Mouse (Mus musculus): ENCODE data around the gene Lemd1. TPM values are rescaled to one million over a fixed set of nuclear protein-coding genes. Genes with fewer than 3 reads are reported as not detected.

The Lemd1 gene
- polyA plus RNA-seq, 1 experiment, result not detected

DNA sequence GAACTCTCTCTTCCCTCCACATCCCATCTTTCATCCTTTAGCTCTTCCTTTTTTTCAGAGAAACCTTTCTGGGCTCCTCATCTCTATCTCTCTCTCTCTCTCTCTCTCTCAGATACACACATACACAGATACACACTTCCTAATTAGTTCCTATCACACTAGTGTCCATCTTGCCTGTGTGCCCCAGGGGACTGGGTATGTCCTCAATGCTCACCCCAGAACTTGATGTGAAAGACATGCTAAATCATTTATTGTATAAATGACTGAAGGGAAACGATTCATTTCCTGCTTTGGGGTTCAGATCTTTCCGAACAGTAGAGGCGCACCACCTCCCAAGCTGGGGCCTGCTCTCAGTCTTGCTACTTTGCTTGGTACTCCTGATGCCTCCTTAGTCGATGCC, 2.0 kb upstream of the Lemd1 start:
- WGBS, result 34% methylated on average over 4 of the region's 4 CpGs
- no peak overlapping the region for H3K4me3 ChIP-seq (replicated peaks; ENCODE audit: extremely low read depth, low read depth, low read length)
- TF ChIP-seq CTCF (IDR thresholded peaks at IDR 0.05; ENCODE audit: insufficient read depth, low read length) (no peak), POLR2A (IDR thresholded peaks at IDR 0.05; ENCODE audit: borderline replicate concordance, extremely low read depth, low read depth, low read length) (no peak)
- no peaks in the 10 kb centered on the region for H3K4me1 ChIP-seq (ENCODE audit: control insufficient read depth, insufficient read depth, low read length)
- DNase-seq, result no peak

DNA sequence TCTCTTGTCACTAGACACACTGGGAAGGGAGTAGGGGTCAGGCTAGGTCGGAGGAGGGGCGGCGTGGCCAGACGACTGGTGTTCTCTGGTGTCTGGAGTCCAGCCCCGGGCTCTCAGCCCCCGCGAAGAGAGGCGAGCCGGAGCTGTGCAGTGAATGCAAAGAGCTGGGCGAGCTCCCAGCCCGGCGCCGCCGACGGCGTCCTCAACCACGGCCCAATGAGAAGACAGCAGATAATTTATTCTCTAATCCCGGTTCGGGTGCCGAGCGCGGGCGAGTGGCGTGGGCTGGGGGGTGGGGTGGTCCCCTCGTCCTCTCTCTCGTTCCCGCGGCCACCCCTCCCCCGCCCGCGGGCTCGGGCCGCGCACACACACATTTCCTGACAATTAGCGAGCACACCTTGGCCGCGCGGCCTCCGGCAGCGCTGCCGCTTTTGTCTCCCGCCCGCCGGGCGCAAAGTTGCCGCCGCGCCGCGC, 1.2 kb upstream of the Lemd1 start:
- TF ChIP-seq POLR2A (IDR thresholded peaks at IDR 0.05; ENCODE audit: borderline replicate concordance, extremely low read depth, low read depth, low read length), result no peak
- no peak for TF ChIP-seq CTCF (IDR thresholded peaks at IDR 0.05; ENCODE audit: insufficient read depth, low read length)
- 1% methylated on average over 50 of the region's 50 CpGs for whole genome bisulfite sequencing
- H3K4me3 ChIP-seq (replicated peaks; ENCODE audit: extremely low read depth, low read depth, low read length), result peak overlapping the region; percentile 9
- DNase-seq, result no peak
- H3K4me1 ChIP-seq (ENCODE audit: control insufficient read depth, insufficient read depth, low read length), result no peaks in the 10 kb centered on the region

DNA sequence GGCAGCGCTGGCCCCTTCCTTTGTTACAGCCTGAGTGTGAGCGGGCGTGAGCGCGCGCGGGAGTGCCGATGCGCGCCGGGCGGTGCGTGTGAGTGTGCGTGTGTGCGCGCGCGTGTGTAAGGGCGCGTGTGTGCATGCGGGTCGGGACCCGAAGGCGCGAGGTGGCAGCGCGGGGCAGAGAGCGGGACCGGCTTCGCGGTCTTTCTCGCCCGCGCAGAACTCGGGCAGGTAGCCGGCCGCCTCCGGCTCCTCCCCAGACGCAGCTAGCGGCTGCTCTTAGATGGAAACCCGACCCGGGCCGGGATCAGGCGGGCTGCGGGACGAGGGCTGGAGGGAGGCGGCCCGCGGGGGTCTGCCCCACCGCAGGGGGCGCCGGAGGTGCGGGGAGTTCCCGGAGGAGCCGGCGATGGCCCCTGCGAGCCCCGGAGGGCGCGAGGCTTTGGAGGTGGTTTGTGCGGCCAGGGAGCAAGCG, 574 bp upstream of the Lemd1 start:
- TF ChIP-seq CTCF (IDR thresholded peaks at IDR 0.05; ENCODE audit: insufficient read depth, low read length) (no peak), POLR2A (IDR thresholded peaks at IDR 0.05; ENCODE audit: borderline replicate concordance, extremely low read depth, low read depth, low read length) (no peak)
- WGBS, result under 1% methylated on average over 52 of the region's 62 CpGs
- DNase-seq, result no peak

DNA sequence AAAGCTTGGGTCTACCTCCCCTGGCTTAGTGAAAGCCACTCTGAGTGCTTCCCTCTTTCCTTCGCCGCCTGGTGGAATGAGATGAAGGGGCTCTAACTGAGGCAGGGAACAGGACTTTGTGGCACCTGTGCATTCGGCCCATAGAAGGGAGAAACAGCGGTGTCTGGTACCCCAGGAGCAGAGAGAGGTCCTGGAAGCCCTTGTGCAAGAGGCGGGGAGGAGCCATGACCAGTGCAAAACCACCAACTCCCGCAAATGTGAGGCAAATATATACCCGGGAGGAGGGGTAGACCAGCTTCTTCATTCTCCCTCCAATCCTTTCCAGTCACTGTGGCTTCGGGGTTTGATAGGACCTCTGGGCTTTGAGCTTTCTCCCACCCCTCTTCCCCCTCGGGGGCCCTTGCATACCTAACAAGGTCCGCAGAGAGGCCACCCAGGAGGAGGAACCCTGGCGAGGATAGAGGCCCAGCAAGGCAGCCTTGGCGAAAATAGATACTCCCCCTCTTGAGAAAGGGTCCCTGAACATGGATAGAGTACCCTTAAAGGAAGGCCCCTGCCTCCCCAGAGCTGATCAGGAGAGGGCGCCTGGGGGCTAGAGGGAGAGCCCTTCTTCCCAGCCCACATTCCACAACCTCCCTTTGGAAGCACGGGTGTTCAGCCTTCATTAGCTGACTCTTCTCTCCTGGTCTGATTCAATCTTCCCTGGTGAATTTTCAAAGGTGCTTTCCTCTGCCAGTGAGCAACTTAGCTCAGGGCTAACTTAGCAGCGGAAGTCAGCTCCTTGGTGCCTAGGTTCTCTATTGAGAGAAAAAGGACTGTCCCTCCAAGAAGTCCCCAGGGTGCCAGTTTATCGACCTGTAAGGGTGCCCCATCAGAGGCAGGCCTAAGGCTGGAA, 802 bp downstream of the Lemd1 start:
- Histone ChIP-seq H3K4me1 (ENCODE audit: control insufficient read depth, insufficient read depth, low read length) (peaks cover 4% of the 10 kb centered on the region), H3K4me3 (replicated peaks; ENCODE audit: extremely low read depth, low read depth, low read length) (no peak overlapping the region)
- no peak for TF ChIP-seq POLR2A (IDR thresholded peaks at IDR 0.05; ENCODE audit: borderline replicate concordance, extremely low read depth, low read depth, low read length)
- 23% methylated on average over 16 of the region's 16 CpGs for WGBS
- no peak for DNase-seq

More for the DNA sequence above, 574 bp upstream of the Lemd1 start:
- Histone ChIP-seq H3K4me3 (replicated peaks; ENCODE audit: extremely low read depth, low read depth, low read length) (peak overlapping the region; percentile 41), H3K4me1 (ENCODE audit: control insufficient read depth, insufficient read depth, low read length) (peaks cover 4% of the 10 kb centered on the region)

DNA sequence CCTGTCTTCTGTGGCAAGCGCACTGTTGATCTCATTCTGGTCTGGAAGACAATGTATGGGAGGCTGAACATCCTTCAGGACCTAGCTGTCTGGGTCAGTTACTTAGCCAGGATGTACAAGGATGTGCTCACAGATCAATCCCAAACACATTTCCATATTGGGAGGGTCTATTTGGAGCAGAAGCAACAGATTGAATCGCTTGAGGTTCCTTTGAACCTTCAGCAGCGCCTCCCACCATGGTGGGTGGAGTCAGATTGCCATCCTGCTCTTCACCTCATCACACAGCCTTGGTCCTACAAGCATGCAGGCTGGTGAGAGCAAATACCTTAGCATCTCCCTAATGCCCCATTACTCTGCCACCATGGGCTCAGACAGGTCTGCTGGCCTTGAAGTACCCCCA, 2.6 kb downstream of the Lemd1 start:
- Histone ChIP-seq H3K4me1 (ENCODE audit: control insufficient read depth, insufficient read depth, low read length) (peaks cover 4% of the 10 kb centered on the region), H3K4me3 (replicated peaks; ENCODE audit: extremely low read depth, low read depth, low read length) (no peak overlapping the region)
- 70% methylated on average over 3 of the region's 3 CpGs for WGBS

DNA sequence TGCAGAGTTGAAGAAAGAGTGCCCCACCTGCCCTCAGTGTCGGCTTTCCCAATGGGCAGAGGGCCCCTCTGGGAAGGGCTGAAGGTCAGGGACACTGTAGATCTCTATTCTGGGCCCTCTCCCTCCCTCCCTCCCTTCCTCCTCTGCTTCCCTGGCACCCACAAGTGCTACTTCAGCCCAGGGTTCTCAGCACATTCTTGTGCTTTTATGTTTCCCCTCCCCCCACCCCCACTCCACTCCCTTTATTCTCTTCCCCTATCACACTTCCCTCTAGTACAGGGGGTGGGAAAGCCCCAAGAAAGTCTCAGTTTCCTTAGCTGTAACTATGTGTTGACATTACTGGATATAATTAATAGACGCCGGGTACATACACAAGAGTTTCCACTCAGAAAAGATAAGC, 3.4 kb downstream of the Lemd1 start:
- TF ChIP-seq POLR2A (IDR thresholded peaks at IDR 0.05; ENCODE audit: borderline replicate concordance, extremely low read depth, low read depth, low read length) (no peak), CTCF (IDR thresholded peaks at IDR 0.05; ENCODE audit: insufficient read depth, low read length) (no peak)
- H3K4me3 ChIP-seq (replicated peaks; ENCODE audit: extremely low read depth, low read depth, low read length), result no peak overlapping the region
- peaks cover 4% of the 10 kb centered on the region for H3K4me1 ChIP-seq (ENCODE audit: control insufficient read depth, insufficient read depth, low read length)
- no peak for DNase-seq
- WGBS, result 49% methylated on average over 3 of the region's 3 CpGs

More for the DNA sequence above, 2.6 kb downstream of the Lemd1 start:
- TF ChIP-seq POLR2A (IDR thresholded peaks at IDR 0.05; ENCODE audit: borderline replicate concordance, extremely low read depth, low read depth, low read length) (no peak), CTCF (IDR thresholded peaks at IDR 0.05; ENCODE audit: insufficient read depth, low read length) (no peak)
- no peak for DNase-seq

DNA sequence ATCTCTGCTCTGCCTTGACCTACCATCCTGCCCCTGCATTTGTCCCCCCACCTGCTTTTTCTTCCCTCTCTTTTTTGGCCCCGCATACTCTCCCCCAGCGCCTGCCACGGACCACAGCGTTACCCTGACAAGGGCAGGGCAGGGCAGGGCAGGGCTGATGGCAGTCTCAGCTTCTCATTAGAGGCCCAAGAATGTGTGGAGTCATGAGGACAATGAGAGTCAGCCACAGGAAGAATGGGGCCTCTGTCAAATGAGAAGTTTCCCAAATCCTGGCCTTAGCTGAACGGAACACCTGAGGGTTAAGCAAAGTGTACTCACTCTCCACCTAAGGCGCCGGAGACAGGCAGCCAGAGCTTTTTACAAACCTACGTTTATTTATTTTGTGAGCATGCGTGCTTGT, 3.9 kb downstream of the Lemd1 start:
- WGBS, result 58% methylated on average over 9 of the region's 9 CpGs
- H3K4me3 ChIP-seq (replicated peaks; ENCODE audit: extremely low read depth, low read depth, low read length), result no peak overlapping the region
- TF ChIP-seq POLR2A (IDR thresholded peaks at IDR 0.05; ENCODE audit: borderline replicate concordance, extremely low read depth, low read depth, low read length), result no peak
- no peak for TF ChIP-seq CTCF (IDR thresholded peaks at IDR 0.05; ENCODE audit: insufficient read depth, low read length)
- H3K4me1 ChIP-seq (ENCODE audit: control insufficient read depth, insufficient read depth, low read length), result peaks cover 4% of the 10 kb centered on the region
- no peak for DNase-seq

DNA sequence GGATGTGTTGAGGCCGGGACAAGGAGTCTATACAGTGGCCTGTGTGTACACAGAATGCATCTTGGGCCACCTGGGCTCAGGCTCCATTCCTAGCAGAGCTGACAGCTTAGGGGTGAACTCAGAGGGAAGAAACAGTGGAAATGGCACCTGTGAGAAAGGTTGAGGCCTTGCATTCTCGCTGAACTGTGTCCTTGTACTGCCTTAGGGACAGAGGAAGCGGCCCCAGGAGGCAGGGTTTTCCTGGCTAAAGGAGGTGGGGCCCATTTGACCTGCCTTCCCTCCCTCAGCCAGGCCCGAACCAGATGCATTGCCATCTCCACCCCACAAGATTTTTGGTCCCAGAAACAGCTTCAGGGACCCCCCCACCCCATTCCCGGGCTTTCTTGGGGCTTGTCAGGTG, 4.5 kb downstream of the Lemd1 start:
- TF ChIP-seq CTCF (IDR thresholded peaks at IDR 0.05; ENCODE audit: insufficient read depth, low read length), result no peak
- TF ChIP-seq POLR2A (IDR thresholded peaks at IDR 0.05; ENCODE audit: borderline replicate concordance, extremely low read depth, low read depth, low read length), result no peak
- WGBS, result 56% methylated on average over 5 of the region's 5 CpGs

DNA sequence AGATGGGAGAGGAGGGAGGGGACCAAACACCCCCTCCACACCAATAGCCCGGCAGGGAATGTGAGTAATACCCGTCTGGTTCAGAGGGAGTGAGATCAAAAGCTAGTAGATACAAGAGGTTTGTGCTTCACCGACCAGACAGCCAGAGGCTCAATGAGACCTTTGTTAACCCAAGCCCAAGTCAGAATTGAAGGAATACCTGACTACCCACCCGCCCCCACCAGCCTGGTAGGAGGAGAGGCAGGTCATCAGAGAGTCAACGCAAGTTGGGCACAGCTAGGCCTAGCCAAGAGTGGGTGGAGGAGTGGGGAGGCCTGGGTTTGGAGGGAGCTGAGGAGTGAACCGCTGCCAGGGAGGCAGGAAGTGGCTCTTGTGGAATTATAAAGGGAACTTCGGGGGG, 5.1 kb downstream of the Lemd1 start:
- DNase-seq, result no peak
- peaks cover 4% of the 10 kb centered on the region for H3K4me1 ChIP-seq (ENCODE audit: control insufficient read depth, insufficient read depth, low read length)
- WGBS, result 42% methylated on average over 7 of the region's 7 CpGs
- no peak for TF ChIP-seq POLR2A (IDR thresholded peaks at IDR 0.05; ENCODE audit: borderline replicate concordance, extremely low read depth, low read depth, low read length)
- no peak for TF ChIP-seq CTCF (IDR thresholded peaks at IDR 0.05; ENCODE audit: insufficient read depth, low read length)
- H3K4me3 ChIP-seq (replicated peaks; ENCODE audit: extremely low read depth, low read depth, low read length), result no peak overlapping the region

More for the DNA sequence above, 4.5 kb downstream of the Lemd1 start:
- Histone ChIP-seq H3K4me1 (ENCODE audit: control insufficient read depth, insufficient read depth, low read length) (peaks cover 4% of the 10 kb centered on the region), H3K4me3 (replicated peaks; ENCODE audit: extremely low read depth, low read depth, low read length) (no peak overlapping the region)
- DNase-seq, result no peak

DNA sequence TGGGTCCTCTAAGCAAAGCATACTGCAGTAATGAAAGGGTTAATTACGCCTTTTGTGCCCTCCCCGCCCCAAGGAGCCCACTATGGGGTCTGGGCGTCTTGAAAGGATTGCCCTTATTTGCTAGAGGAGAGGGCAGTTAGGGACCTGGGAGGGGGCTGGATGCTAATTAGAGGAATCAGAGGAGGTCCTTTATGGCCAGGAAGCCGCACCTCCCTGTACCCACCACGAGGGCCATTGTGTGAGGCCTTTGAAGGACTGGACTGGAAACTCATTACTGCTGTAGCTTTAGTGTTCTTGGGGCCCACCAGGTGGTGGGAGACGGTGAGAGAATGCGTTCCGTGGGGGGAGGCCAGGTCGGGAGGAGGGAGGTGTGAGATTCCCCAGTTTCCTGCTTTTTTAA, 6.4 kb downstream of the Lemd1 start:
- WGBS, result 39% methylated on average over 9 of the region's 9 CpGs
- no peak for TF ChIP-seq POLR2A (IDR thresholded peaks at IDR 0.05; ENCODE audit: borderline replicate concordance, extremely low read depth, low read depth, low read length)
- no peak for TF ChIP-seq CTCF (IDR thresholded peaks at IDR 0.05; ENCODE audit: insufficient read depth, low read length)
- no peak overlapping the region for H3K4me3 ChIP-seq (replicated peaks; ENCODE audit: extremely low read depth, low read depth, low read length)
- DNase-seq, result no peak
- peaks cover 4% of the 10 kb centered on the region for H3K4me1 ChIP-seq (ENCODE audit: control insufficient read depth, insufficient read depth, low read length)

All from lung, adult 2 months (tissue).